Comparison of ENCODE assay signal across 21 mouse cellular contexts in the genomic region with DNA sequence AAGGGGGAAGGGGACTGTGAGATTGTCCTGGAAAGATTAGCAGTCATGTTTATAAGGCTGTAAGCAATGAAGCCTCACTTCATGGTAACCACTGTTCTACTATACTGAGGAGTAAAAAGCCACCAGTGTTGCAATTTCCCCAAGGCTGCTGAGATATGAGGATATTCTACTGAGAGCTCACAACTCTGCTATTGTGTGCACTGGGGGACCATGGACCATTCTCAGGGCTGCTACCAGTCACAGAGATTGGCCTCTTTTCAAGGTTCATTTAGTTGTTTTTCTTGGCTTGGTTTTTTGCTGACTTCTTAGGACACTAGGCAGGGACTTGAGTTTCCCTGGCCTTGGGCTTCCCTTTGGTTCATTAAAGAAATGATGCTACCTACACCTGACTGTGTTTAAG. TPM values are rescaled to one million over a fixed set of nuclear protein-coding genes. Genes with fewer than 3 reads are reported as not detected.
DNase-seq lines count a peak whose midpoint lies in the region; ATAC-seq lines count a peak whose summit lies in the region.
"Had no signal": no experiment of that assay in that cellular context is flagged by ENCODE, and none has a peak within 500 bp of the region (broad histone marks: within the 10 kb centered on the region; RNA-seq: fewer than 3 reads in every experiment).

No protein-coding gene starts in this region.

- intact Hi-C loops in gastrocnemius, postnatal 14 days (cut with DNase I; ENCODE audit: low total_unique reads) = no loop called here

- no peaks in the 10 kb centered on the region for H3K36me3 ChIP-seq in heart, embryonic 11.5 days (ENCODE audit: control insufficient read depth, insufficient read depth, low read length)
- H3K36me3 ChIP-seq in kidney, embryonic 15.5 days = no peaks in the 10 kb centered on the region
- no peaks in the 10 kb centered on the region for H3K36me3 ChIP-seq in stomach, embryonic 15.5 days
- H3K36me3 ChIP-seq: hindbrain, embryonic 15.5 days; midbrain, embryonic 15.5 days had no signal

- no peak overlapping the region for H3K9ac ChIP-seq in heart, embryonic 11.5 days (ENCODE audit: low read depth, low read length)
- H3K9ac ChIP-seq in kidney, embryonic 15.5 days = no peak overlapping the region
- H3K9ac ChIP-seq in stomach, embryonic 15.5 days = no peak overlapping the region
- H3K9ac ChIP-seq: hindbrain, embryonic 15.5 days; liver, embryonic 14.5 days; midbrain, embryonic 15.5 days had no signal

- H3K4me2 ChIP-seq in heart, embryonic 11.5 days = no peak overlapping the region
- H3K4me2 ChIP-seq in kidney, embryonic 15.5 days = no peak overlapping the region
- no peak overlapping the region for H3K4me2 ChIP-seq in stomach, embryonic 15.5 days
- H3K4me2 ChIP-seq: hindbrain, embryonic 15.5 days; midbrain, embryonic 15.5 days had no signal

- H3K4me3 ChIP-seq in heart, embryonic 11.5 days (ENCODE audit: low read depth, low read length) = no peak overlapping the region
- H3K4me3 ChIP-seq in kidney, embryonic 15.5 days (replicated peaks) = no peak overlapping the region
- no peak overlapping the region for H3K4me3 ChIP-seq in stomach, embryonic 15.5 days (replicated peaks)
- H3K4me3 ChIP-seq: hindbrain, embryonic 15.5 days; left cerebral cortex, adult 2 months; midbrain, embryonic 15.5 days had no signal

- no peaks in the 10 kb centered on the region for H3K9me3 ChIP-seq in heart, embryonic 11.5 days (replicated peaks; ENCODE audit: control insufficient read depth, low read length)
- no peaks in the 10 kb centered on the region for H3K9me3 ChIP-seq in kidney, embryonic 15.5 days (replicated peaks)
- H3K9me3 ChIP-seq in stomach, embryonic 15.5 days = no peaks in the 10 kb centered on the region
- H3K9me3 ChIP-seq: hindbrain, embryonic 15.5 days; midbrain, embryonic 15.5 days had no signal

- ATAC-seq in heart, embryonic 11.5 days (replicated peaks; ENCODE audit: insufficient number of reproducible peaks, low FRiP score, low TSS enrichment) = no peak
- no peak for ATAC-seq in kidney, embryonic 15.5 days (replicated peaks; ENCODE audit: low FRiP score)
- no peak for ATAC-seq in stomach, embryonic 15.5 days (ENCODE audit: insufficient read depth, low FRiP score, low read depth)
- ATAC-seq: activated CD4-positive, CD25-positive, alpha-beta regulatory T cell, adult 4 months; midbrain, embryonic 15.5 days had no signal

- no peak for DNase-seq in heart, adult 8-10 months (ENCODE audit: low spot score)
- peak; percentile 20 to 28 for DNase-seq in kidney, postnatal 36 days
- DNase-seq in adrenal gland, postnatal 14 days = peak; percentile 61
- no peak for DNase-seq in gastrocnemius, postnatal 14 days
- no peak for DNase-seq in lung, postnatal 25 days (ENCODE audit: low spot score)
- DNase-seq: cerebellum, adult 8-10 months; gastrocnemius, postnatal 36 days; right cerebral cortex, adult 18-20 months; thymus, postnatal 14 days had no signal

- H3K4me1 ChIP-seq in heart, embryonic 11.5 days (ENCODE audit: control insufficient read depth, insufficient read depth, low read length) = peaks cover 21% of the 10 kb centered on the region
- H3K4me1 ChIP-seq in kidney, embryonic 15.5 days = no peaks in the 10 kb centered on the region
- no peaks in the 10 kb centered on the region for H3K4me1 ChIP-seq in stomach, embryonic 15.5 days
- H3K4me1 ChIP-seq: hindbrain, embryonic 15.5 days; midbrain, embryonic 15.5 days had no signal

- H3K27me3 ChIP-seq in heart, embryonic 11.5 days (ENCODE audit: control insufficient read depth, insufficient read depth, low read length) = no peaks in the 10 kb centered on the region
- H3K27me3 ChIP-seq in kidney, embryonic 15.5 days = no peaks in the 10 kb centered on the region
- H3K27me3 ChIP-seq in stomach, embryonic 15.5 days (replicated peaks) = no peaks in the 10 kb centered on the region
- H3K27me3 ChIP-seq: hindbrain, embryonic 15.5 days; midbrain, embryonic 15.5 days had no signal

- H3K27ac ChIP-seq in heart, embryonic 11.5 days (ENCODE audit: low read depth, low read length) = peak overlapping the region; percentile 46; the same call in 1 of the 2 replicates
- H3K27ac ChIP-seq in kidney, embryonic 15.5 days = no peak overlapping the region
- H3K27ac ChIP-seq in stomach, embryonic 15.5 days = 0 out of 2 replicates have a peak overlapping the region, but pooled peaks have one; percentile 8
- H3K27ac ChIP-seq: hindbrain, embryonic 15.5 days; left cerebral cortex, adult 2 months; liver, embryonic 14.5 days; midbrain, embryonic 15.5 days had no signal

RNA-seq across cellular contexts. Expression of gene Myoz2, which starts 38.5 kb away (rescaled TPM):
- 100 and 111 TPM in 2 replicates for polyA plus RNA-seq in heart, embryonic 11.5 days (2014; fragmentation: Nextera tagmentation; extraction: Ambion mirVana)
- 1,000 to 10,000 TPM; 1,494 to 1,679 (median 1,556) TPM for total RNA-seq in heart, adult 8-10 months (2022)
- polyA plus RNA-seq in kidney, embryonic 15.5 days (2015; fragmentation: Nextera tagmentation; extraction: Ambion mirVana) = 2.2 and 6.7 TPM in 2 replicates
- total RNA-seq in adrenal gland, postnatal 14 days (2021) = not detected in 2 replicates
- polyA plus RNA-seq in stomach, embryonic 15.5 days (2015; fragmentation: Nextera tagmentation; extraction: Ambion mirVana) = 0.95 and 1.2 TPM in 2 replicates
- total RNA-seq in gastrocnemius, postnatal 14 days (2021) = 100 to 1,000 TPM; 340 to 373 TPM
- total RNA-seq: left cerebral cortex, adult 2 months; megakaryocyte, adult 5-6 weeks had no signal
- polyA plus RNA-seq: activated CD4-positive, CD25-positive, alpha-beta regulatory T cell, adult 4 months; cortical plate, adult 2 months; forebrain, embryonic 11.5 days; liver, embryonic 14.5 days; midbrain, embryonic 15.5 days; small intestine, adult 2 months had no signal

Comparison
In these comparisons a context has a peak if more than half of its experiments do, and no peak if none do; other contexts are left out.
1. DNase-seq: peak in kidney, postnatal 36 days (2 of 2) and adrenal gland, postnatal 14 days (single experiment); none in heart, adult 8-10 months (single experiment), gastrocnemius, postnatal 14 days (single experiment) and lung, postnatal 25 days (single experiment).
2. RNA of gene Myoz2, which starts 38.5 kb away (total RNA-seq): 1,494 to 1,679 TPM in heart, adult 8-10 months and 340 to 373 TPM in gastrocnemius, postnatal 14 days; not detected in adrenal gland, postnatal 14 days; every median in the first group is over 100 times any median in the second.